Mouse (Mus musculus): Measurements from ENCODE around the gene Atg16l2. TPM values are rescaled to one million over a fixed set of nuclear protein-coding genes. Genes with fewer than 3 reads are reported as not detected.

The Atg16l2 gene
- polyA plus RNA-seq (2012; rRNA removed), result 44.4 and 44.9 TPM in 2 replicates

DNA sequence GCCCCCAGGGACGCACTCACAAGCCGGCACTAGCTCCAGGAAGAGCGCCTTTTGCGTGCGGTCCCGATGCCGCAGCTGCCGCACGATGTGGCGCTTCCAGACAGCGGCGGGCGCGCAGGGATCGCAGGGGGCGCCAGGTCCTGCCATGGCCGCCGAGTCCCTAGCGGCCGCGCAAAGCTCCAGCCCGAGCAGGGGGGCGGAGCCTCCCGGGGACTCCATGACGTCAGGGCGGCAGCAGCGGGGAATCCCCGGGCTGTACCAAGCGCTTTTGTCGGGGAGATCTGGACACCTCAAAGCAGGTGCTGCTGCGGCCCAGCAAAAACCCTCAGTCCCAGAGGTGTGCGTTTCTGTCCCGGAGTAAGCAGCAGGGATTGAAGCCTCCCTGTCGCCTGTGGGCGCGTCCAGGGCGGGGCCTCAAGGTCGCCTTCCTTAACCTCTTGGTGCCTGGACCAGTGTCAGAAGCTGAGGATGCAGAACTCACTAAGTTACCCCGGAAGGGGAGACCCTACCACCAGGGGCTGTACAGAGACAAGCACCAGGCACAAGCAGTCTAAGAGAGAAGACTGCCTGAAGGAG is at the start of gene Atg16l2:
Gene Atg16l2, minus strand, starts transcription at position 371 of the 576 bp plus-strand sequence.

DNA sequence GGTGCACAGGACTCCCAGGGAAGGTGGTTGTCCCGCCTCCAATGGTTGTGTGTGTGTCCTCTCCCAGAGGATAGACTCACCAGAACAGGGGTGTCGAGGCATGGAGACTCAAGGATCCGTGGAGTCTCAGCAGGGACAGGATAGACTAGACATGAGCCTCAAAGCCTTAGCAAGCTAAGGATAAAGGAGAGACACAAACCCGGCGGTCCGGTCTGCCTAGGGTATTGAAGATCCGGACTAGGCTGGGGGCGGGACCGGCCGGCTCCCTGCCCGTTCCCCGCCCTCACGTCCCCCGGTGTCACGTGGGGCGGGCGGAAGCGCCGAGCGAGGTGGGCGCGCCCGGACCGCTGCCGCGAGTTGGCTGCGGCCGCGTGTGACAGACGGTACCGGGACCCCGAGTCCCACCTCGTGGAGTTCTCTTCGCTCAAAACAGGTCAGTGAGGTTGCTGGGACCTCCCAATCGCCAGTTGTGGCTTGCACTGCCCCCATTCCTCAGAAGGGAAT is 45.8 kb upstream of the Atg16l2 start, which contains the start of gene Arap1:
Gene Arap1, plus strand, starts transcription at position 301 of the 504 bp plus-strand sequence.

DNA sequence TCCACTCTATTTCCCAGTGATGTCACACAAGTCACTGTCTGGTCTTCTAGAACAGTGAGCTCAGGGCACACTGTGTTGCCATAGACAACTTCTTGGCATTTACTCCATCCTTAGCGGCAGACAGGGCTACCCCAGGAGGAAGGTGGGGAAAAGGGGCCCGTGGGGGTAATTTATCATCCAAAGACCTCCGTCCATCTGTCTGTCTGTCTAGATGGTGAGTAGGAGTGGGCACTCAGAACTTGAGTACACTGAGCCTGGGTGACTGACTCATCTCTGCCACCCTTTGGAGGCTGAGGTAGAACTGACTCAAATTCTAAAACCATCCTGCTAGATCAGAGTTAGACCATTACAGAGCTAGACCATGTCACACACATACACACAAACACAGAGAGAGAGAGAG is 15.0 kb upstream of the Atg16l2 start, which contains the start of gene Stard10:
Gene Stard10, plus strand, starts transcription at position 73 of the 400 bp plus-strand sequence.

Other genes with a start within 250 kb of the Atg16l2 start
- gene Fchsd2, start 209.4 kb downstream of the Atg16l2 start, polyA plus RNA-seq (2012; rRNA removed), result 7.9 and 8.6 TPM in 2 replicates
- gene Stard10, start 14.8 kb upstream of the Atg16l2 start, polyA plus RNA-seq (2012; rRNA removed), result 50.9 and 57.7 TPM in 2 replicates
- 138 and 141 TPM in 2 replicates for gene Arap1, start 45.8 kb upstream of the Atg16l2 start, polyA plus RNA-seq (2012; rRNA removed)
- gene Gm45837, start 108.6 kb upstream of the Atg16l2 start, polyA plus RNA-seq (2012; rRNA removed), result 0.70 and 0.93 TPM in 2 replicates
- gene Pde2a, start 119.4 kb upstream of the Atg16l2 start, polyA plus RNA-seq (2012; rRNA removed), result 16.7 and 17.2 TPM in 2 replicates

Data from ovary, adult 2 months (tissue).